Mouse (Mus musculus) ES-E14 (cell line): ENCODE results near the gene Mapk3. TPM values are rescaled to one million over a fixed set of nuclear protein-coding genes. Genes with fewer than 3 reads are reported as not detected.

ENCODE experiments used
- DNase-seq: peaks from one replicate; pipeline ENCODE4 v3.0.0-alpha.2; 2013; ENCODE audit warnings: low read depth, low spot score
- H3K27ac ChIP-seq: 2 replicates; pipeline ENCODE4 v1.5.1; 2012; ENCODE audit warnings: low read depth, mild to moderate bottlenecking, low read length, moderate library complexity, mixed read lengths; ENCODE audit not compliant: poor library complexity, insufficient read depth, severe bottlenecking
- H3K36me3 ChIP-seq: 2 replicates; pipeline ENCODE4 v1.6.1; 2012; ENCODE audit warnings: mild to moderate bottlenecking, low read length, moderate library complexity, mixed read lengths; ENCODE audit not compliant: control insufficient read depth, poor library complexity, insufficient read depth, severe bottlenecking
- H3K4me1 ChIP-seq, 2 experiments: fragments of 150-350 bp in 1 of 2; sonication (generic) in 1 of 2; 2 replicates each; pipeline ENCODE4 v1.6.1; 2012; ENCODE audit warnings: low read length in 2 of 2, mild to moderate bottlenecking in 1 of 2, mixed read lengths in 1 of 2; ENCODE audit not compliant: control insufficient read depth in 2 of 2, insufficient read depth in 2 of 2, poor library complexity in 1 of 2
- H3K4me3 ChIP-seq, 2 experiments: fragments of 150-350 bp in 1 of 2; sonication (generic) in 1 of 2; 2 replicates each; pipeline ENCODE4 v1.5.1; 2012; ENCODE audit warnings: low read length in 2 of 2, low read depth in 1 of 2, mild to moderate bottlenecking in 1 of 2, mixed read lengths in 1 of 2; ENCODE audit not compliant: insufficient read depth in 1 of 2, poor library complexity in 1 of 2, severe bottlenecking in 1 of 2
- H3K9ac ChIP-seq: 2 replicates; pipeline ENCODE4 v1.6.1; 2012; ENCODE audit warnings: low read depth, mild to moderate bottlenecking, low read length, mixed read lengths; ENCODE audit not compliant: poor library complexity, insufficient read depth, severe bottlenecking
- H3K9me3 ChIP-seq: fragments of 150-350 bp; sonication (generic); 2 replicates; pipeline ENCODE4 v1.6.1; 2012; ENCODE audit warnings: low read depth, mild to moderate bottlenecking, low read length; ENCODE audit not compliant: control insufficient read depth, insufficient read depth
- CHD2 ChIP-seq: IDR thresholded peaks from 2 replicates; pipeline ENCODE4 v1.6.1; 2014; ENCODE audit warnings: mild to moderate bottlenecking, low read depth, low read length, inconsistent platforms
- HCFC1 ChIP-seq: IDR thresholded peaks from 2 replicates; pipeline ENCODE4 v1.6.1; 2012; ENCODE audit warnings: low read length, inconsistent platforms, borderline replicate concordance; ENCODE audit not compliant: insufficient read depth
- MAFK ChIP-seq: IDR thresholded peaks from 2 replicates; pipeline ENCODE4 v1.6.1; 2014; ENCODE audit warnings: mild to moderate bottlenecking, low read depth, low read length, inconsistent platforms; ENCODE audit not compliant: insufficient read depth
- ZC3H11A ChIP-seq: IDR thresholded peaks from 2 replicates; pipeline ENCODE4 v1.6.1; 2012; ENCODE audit warnings: low read depth, mild to moderate bottlenecking, inconsistent platforms, low read length, borderline replicate concordance
- ZNF384 ChIP-seq: IDR thresholded peaks from 2 replicates; pipeline ENCODE4 v1.6.1; 2012; ENCODE audit warnings: low read depth, low read length, inconsistent platforms
- in situ Hi-C, 2 experiments: fragments of 600-800 bp; cut with MboI; formaldehyde crosslinking; loops; one replicate each; pipeline ENCODE4 v1.15.1; 2025; ENCODE audit warnings: low sequenced_read_pairs in 2 of 2, inconsistent platforms in 1 of 2; ENCODE audit not compliant: unreplicated experiment in 2 of 2
- total RNA-seq: library from RNA; depleted of rRNA; stranded (reverse); fragments of 300-350 nt; gene quantifications from 2 replicates; pipeline ENCODE4 v1.2.3, GENCODE M21; 2012

Mapk3 gene
- total RNA-seq, 1 experiment: 31.1 TPM

GRCm38 (mm10) chr7:126765540-126765939 is 6.1 kb downstream of the Mapk3 start:
- H3K27ac ChIP-seq: no peak overlapping the region
- no peak overlapping the region for H3K9ac ChIP-seq
- TF ChIP-seq HCFC1 (no peak), ZNF384 (no peak), CHD2 (no peak), ZC3H11A (no peak), MAFK (no peak)
- no peaks in the 10 kb centered on the region for H3K9me3 ChIP-seq
- no peak overlapping the region for H3K4me3 ChIP-seq
- H3K4me1 ChIP-seq: peaks cover 4 to 22% of the 10 kb centered on the region in 2 experiments; a peak in 2 of 4 replicates
- in situ Hi-C loops: no loop called here
- H3K36me3 ChIP-seq: peaks cover 30% of the 10 kb centered on the region
- DNase-seq: no peak

- DNase-seq: no peak
- Histone ChIP-seq H3K4me1 (peaks cover 4 to 18% of the 10 kb centered on the region in 2 experiments; a peak in 2 of 4 replicates), H3K9me3 (no peaks in the 10 kb centered on the region), H3K36me3 (peaks cover 30% of the 10 kb centered on the region), H3K27ac (no peak within 1 kb of the TSS), H3K9ac (no peak within 1 kb of the TSS), H3K4me3 (peak within 1 kb of the TSS in 1 of 2 experiments; percentile 1; a peak in 1 of 4 replicates)
- in situ Hi-C loops: no loop called here
- no peak for TF ChIP-seq CHD2
- no peak for TF ChIP-seq HCFC1
These were observed 6.8 kb downstream of the Mapk3 start, which contains the start of gene Gdpd3 for GRCm38 (mm10) chr7:126766201-126766600. Gene Gdpd3 (plus strand): TSS chr7:126766334.

GRCm38 (mm10) chr7:126767001-126767400 is 7.6 kb downstream of the Mapk3 start:
- no peak overlapping the region for H3K9ac ChIP-seq
- no peak overlapping the region for H3K4me3 ChIP-seq
- H3K36me3 ChIP-seq: peaks cover 30% of the 10 kb centered on the region
- no peaks in the 10 kb centered on the region for H3K9me3 ChIP-seq
- TF ChIP-seq ZC3H11A: no peak
- TF ChIP-seq CHD2: no peak
- TF ChIP-seq HCFC1: no peak
- no peak for TF ChIP-seq MAFK
- TF ChIP-seq ZNF384: no peak
- in situ Hi-C loops: no loop called here
- H3K4me1 ChIP-seq: peaks cover 3 to 12% of the 10 kb centered on the region in 2 experiments; a peak in 2 of 4 replicates
- H3K27ac ChIP-seq: no peak overlapping the region
- no peak for DNase-seq

DNA sequence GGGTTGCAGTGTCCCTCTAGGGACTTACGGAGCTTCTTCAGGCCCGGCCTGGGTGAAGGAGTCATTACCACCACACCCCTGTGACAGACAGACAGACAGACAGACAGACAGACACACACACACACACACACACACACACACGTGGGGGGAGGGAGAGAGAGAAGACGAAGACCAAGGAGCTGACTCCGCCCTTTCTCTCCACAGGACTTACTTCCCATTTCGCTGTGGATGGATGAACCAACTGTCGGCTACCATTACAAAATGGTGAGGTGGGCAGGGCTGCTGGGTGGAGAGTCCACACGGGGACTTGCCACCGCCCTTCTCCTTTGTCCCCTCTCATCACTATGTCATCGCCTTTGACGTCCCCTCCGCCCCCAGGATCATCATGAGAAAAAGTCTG is 11.4 kb downstream of the Mapk3 start:
- Histone ChIP-seq H3K4me1 (peaks cover 3 to 8% of the 10 kb centered on the region in 2 experiments; a peak in 2 of 4 replicates), H3K9ac (peak overlapping the region; percentile 27; the same call in 1 of the 2 replicates), H3K9me3 (no peaks in the 10 kb centered on the region), H3K36me3 (peaks cover 6% of the 10 kb centered on the region; the same call in 1 of the 2 replicates), H3K27ac (no peak overlapping the region), H3K4me3 (peak overlapping the region; percentile 36 to 44; a peak in 3 of 4 replicates)
- no peak for DNase-seq
- TF ChIP-seq ZC3H11A (no peak), CHD2 (no peak), ZNF384 (no peak), MAFK (no peak), HCFC1 (no peak)
- in situ Hi-C loops: no loop called here
